Mouse (Mus musculus): ENCODE measurements at regions not wholly inside any gene's neighbourhood (a gene's known extent, or its start where the extent isn't known, plus 50 kb on each side); places are given as distances from the start of the nearest gene placed in this dataset.

DNA sequence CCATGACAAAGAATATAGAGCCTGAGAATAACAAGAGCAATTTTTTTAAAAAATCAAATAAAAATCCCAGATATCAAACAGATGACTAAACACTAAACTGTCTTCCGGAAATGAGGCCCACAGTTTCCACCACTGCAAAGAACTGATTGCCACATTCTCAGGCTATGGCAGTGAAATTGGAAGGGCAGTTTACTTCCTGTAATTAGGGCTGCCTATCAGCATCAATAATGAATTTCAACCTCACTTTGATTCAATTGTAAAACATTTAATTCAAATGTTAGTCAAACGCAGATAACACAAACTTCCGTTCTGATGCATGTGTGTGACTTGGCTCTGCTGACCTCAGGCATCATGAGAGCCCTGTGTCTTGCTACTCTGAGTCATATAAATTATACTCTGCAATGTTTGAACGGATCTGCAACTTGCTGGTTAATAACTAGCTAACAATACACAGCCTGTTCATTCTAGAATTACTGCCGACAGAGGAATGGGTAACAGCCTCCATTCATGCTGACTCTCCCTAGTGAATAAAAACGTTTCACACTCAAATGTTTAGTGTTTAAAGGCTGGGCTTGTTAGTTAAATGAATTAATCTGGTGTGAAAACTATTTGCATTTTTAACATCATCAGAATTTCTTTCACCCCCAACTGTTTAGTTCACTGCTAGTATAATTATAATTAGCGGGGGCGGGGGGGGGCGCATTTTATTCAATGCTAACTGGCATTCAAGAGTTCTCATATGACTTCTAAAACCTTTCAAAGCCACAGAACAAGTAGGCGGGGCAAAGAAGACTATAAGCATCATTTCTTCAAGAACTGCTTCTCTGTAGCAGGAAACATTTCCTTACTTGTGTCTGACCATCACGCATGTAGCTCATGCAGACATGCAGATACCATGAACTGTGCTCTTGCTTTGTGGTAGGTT, 171.2 kb downstream of the Samd5 start:
- H3K27me3 ChIP-seq (ENCODE audit: control insufficient read depth, insufficient read depth, low read length) = no peaks in the 10 kb centered on the region
- no peak for ATAC-seq (replicated peaks; ENCODE audit: insufficient number of reproducible peaks, low FRiP score, low TSS enrichment, low read depth)
- H3K27ac ChIP-seq (replicated peaks; ENCODE audit: low read depth, low read length) = no peak overlapping the region
- no peak overlapping the region for H3K4me3 ChIP-seq (ENCODE audit: low read depth, low read length)
- H3K4me2 ChIP-seq (ENCODE audit: low read depth, low read length) = no peak overlapping the region
- DNase-seq (ENCODE audit: low spot score) = no peak
- WGBS = 59% methylated on average over 11 of the region's 11 CpGs
- no peaks in the 10 kb centered on the region for H3K36me3 ChIP-seq (replicated peaks; ENCODE audit: control insufficient read depth, insufficient read depth, low read depth, low read length)
- H3K9me3 ChIP-seq (replicated peaks; ENCODE audit: control insufficient read depth, low read length) = no peaks in the 10 kb centered on the region
- H3K9ac ChIP-seq (replicated peaks; ENCODE audit: low read length) = no peak overlapping the region
- no peaks in the 10 kb centered on the region for H3K4me1 ChIP-seq (ENCODE audit: control insufficient read depth, insufficient read depth, low read length)

DNA sequence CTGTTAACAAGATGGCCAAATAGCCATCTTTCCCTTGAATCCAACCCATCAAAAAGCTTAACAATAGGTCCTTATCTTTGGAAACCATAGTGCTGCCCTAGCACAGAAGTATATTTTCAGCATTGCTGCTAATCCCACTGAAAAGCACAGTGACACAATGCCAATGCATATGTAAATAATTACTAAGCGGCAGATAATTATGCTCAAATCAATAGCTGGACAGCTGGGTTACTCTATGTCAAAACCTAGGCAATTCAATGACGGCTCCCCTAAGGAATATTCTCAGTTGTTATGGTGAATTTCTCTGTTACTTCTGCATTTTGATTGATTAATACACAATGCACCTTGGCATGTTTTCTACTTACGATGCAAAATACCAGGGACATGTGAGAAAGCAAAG, 176.5 kb downstream of the Samd5 start:
- Histone ChIP-seq H3K36me3 (replicated peaks; ENCODE audit: control insufficient read depth, insufficient read depth, low read depth, low read length) (no peaks in the 10 kb centered on the region), H3K4me2 (ENCODE audit: low read depth, low read length) (no peak overlapping the region), H3K27ac (replicated peaks; ENCODE audit: low read depth, low read length) (no peak overlapping the region), H3K9ac (replicated peaks; ENCODE audit: low read length) (no peak overlapping the region), H3K27me3 (ENCODE audit: control insufficient read depth, insufficient read depth, low read length) (no peaks in the 10 kb centered on the region), H3K4me1 (ENCODE audit: control insufficient read depth, insufficient read depth, low read length) (no peaks in the 10 kb centered on the region), H3K9me3 (replicated peaks; ENCODE audit: control insufficient read depth, low read length) (no peaks in the 10 kb centered on the region), H3K4me3 (ENCODE audit: low read depth, low read length) (no peak overlapping the region)
- 62% methylated on average over 3 of the region's 3 CpGs for WGBS
- DNase-seq (ENCODE audit: low spot score) = no peak
- ATAC-seq (replicated peaks; ENCODE audit: insufficient number of reproducible peaks, low FRiP score, low TSS enrichment, low read depth) = no peak

- H3K36me3 ChIP-seq (replicated peaks; ENCODE audit: control insufficient read depth, insufficient read depth, low read depth, low read length) = no peaks in the 10 kb centered on the region
- no peak overlapping the region for H3K4me2 ChIP-seq (ENCODE audit: low read depth, low read length)
- no peaks in the 10 kb centered on the region for H3K9me3 ChIP-seq (replicated peaks; ENCODE audit: control insufficient read depth, low read length)
- no peak overlapping the region for H3K4me3 ChIP-seq (ENCODE audit: low read depth, low read length)
- H3K27ac ChIP-seq (replicated peaks; ENCODE audit: low read depth, low read length) = no peak overlapping the region
- H3K4me1 ChIP-seq (ENCODE audit: control insufficient read depth, insufficient read depth, low read length) = no peaks in the 10 kb centered on the region
- 100% methylated on average over 1 of the region's 1 CpGs for WGBS
- no peaks in the 10 kb centered on the region for H3K27me3 ChIP-seq (ENCODE audit: control insufficient read depth, insufficient read depth, low read length)
- no peak overlapping the region for H3K9ac ChIP-seq (replicated peaks; ENCODE audit: low read length)
- ATAC-seq (replicated peaks; ENCODE audit: insufficient number of reproducible peaks, low FRiP score, low TSS enrichment, low read depth) (no peak), DNase-seq (ENCODE audit: low spot score) (no peak)
Measured at GRCm38 (mm10) chr10:9497021-9497420, 178.0 kb downstream of the Samd5 start.

DNA sequence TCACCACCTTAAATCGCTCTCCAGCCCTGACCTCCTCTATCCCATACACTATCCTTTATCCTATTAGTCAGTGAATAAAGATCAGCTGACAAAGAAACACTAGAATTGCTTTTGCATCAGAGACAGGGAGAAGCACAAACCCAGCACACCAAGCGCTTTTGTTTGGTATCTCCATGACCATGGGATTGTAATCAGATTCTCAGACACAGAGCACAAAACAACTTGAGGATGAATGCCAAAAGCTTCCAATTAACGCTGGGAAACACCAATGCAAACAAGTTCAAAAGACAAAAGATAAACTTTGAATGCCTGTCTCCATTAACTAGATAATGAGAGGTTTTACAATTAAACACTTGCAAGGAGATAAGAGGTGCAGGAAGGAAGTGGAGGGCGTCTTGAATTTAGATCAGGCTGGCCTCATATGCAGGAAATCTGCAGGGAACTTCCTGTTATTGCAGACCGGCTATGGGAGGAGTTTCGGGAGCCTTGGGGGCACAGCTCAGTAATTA, 179.8 kb downstream of the Samd5 start:
- WGBS = 19% methylated on average over 6 of the region's 6 CpGs
- Histone ChIP-seq H3K27me3 (ENCODE audit: control insufficient read depth, insufficient read depth, low read length) (no peaks in the 10 kb centered on the region), H3K36me3 (replicated peaks; ENCODE audit: control insufficient read depth, insufficient read depth, low read depth, low read length) (no peaks in the 10 kb centered on the region), H3K4me3 (ENCODE audit: low read depth, low read length) (no peak overlapping the region), H3K27ac (replicated peaks; ENCODE audit: low read depth, low read length) (no peak overlapping the region), H3K4me2 (ENCODE audit: low read depth, low read length) (no peak overlapping the region), H3K9me3 (replicated peaks; ENCODE audit: control insufficient read depth, low read length) (no peaks in the 10 kb centered on the region), H3K9ac (replicated peaks; ENCODE audit: low read length) (no peak overlapping the region), H3K4me1 (ENCODE audit: control insufficient read depth, insufficient read depth, low read length) (no peaks in the 10 kb centered on the region)
- ATAC-seq (replicated peaks; ENCODE audit: insufficient number of reproducible peaks, low FRiP score, low TSS enrichment, low read depth) = no peak
- DNase-seq (ENCODE audit: low spot score) = no peak

DNA sequence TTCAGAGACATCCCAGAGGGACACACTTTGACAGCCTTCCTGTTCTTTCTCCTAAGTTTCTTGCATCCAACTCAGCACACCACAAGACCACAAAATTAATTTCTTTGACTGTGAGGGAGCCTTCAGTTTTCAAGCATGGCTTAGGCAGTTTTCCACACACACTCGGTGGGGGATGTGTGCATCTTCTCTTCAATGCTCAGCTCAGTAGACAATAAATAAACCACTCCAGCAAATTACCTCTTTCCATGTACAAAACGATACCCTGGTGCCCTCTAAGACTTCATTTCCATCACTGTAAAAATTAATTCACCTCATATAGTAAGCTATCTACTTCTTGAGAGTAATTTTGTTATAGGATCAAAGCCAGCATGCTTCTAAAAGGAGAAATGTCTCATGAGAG, 184.6 kb downstream of the Samd5 start:
- Histone ChIP-seq H3K36me3 (replicated peaks; ENCODE audit: control insufficient read depth, insufficient read depth, low read depth, low read length) (no peaks in the 10 kb centered on the region), H3K4me1 (ENCODE audit: control insufficient read depth, insufficient read depth, low read length) (no peaks in the 10 kb centered on the region), H3K4me2 (ENCODE audit: low read depth, low read length) (no peak overlapping the region), H3K27me3 (ENCODE audit: control insufficient read depth, insufficient read depth, low read length) (no peaks in the 10 kb centered on the region), H3K9ac (replicated peaks; ENCODE audit: low read length) (no peak overlapping the region), H3K9me3 (replicated peaks; ENCODE audit: control insufficient read depth, low read length) (no peaks in the 10 kb centered on the region), H3K27ac (replicated peaks; ENCODE audit: low read depth, low read length) (no peak overlapping the region), H3K4me3 (ENCODE audit: low read depth, low read length) (no peak overlapping the region)
- DNase-seq (ENCODE audit: low spot score) = no peak
- 70% methylated on average over 2 of the region's 2 CpGs for WGBS
- no peak for ATAC-seq (replicated peaks; ENCODE audit: insufficient number of reproducible peaks, low FRiP score, low TSS enrichment, low read depth)

- WGBS = 85% methylated on average over 6 of the region's 6 CpGs
- DNase-seq (ENCODE audit: low spot score) = no peak
- H3K4me2 ChIP-seq (ENCODE audit: low read depth, low read length) = no peak overlapping the region
- H3K9me3 ChIP-seq (replicated peaks; ENCODE audit: control insufficient read depth, low read length) = no peaks in the 10 kb centered on the region
- no peaks in the 10 kb centered on the region for H3K27me3 ChIP-seq (ENCODE audit: control insufficient read depth, insufficient read depth, low read length)
- no peak for ATAC-seq (replicated peaks; ENCODE audit: insufficient number of reproducible peaks, low FRiP score, low TSS enrichment, low read depth)
- no peak overlapping the region for H3K9ac ChIP-seq (replicated peaks; ENCODE audit: low read length)
- H3K27ac ChIP-seq (replicated peaks; ENCODE audit: low read depth, low read length) = no peak overlapping the region
- H3K36me3 ChIP-seq (replicated peaks; ENCODE audit: control insufficient read depth, insufficient read depth, low read depth, low read length) = no peaks in the 10 kb centered on the region
- no peaks in the 10 kb centered on the region for H3K4me1 ChIP-seq (ENCODE audit: control insufficient read depth, insufficient read depth, low read length)
- no peak overlapping the region for H3K4me3 ChIP-seq (ENCODE audit: low read depth, low read length)
Measured at GRCm38 (mm10) chr10:9462361-9462760, 212.6 kb downstream of the Samd5 start.

DNA sequence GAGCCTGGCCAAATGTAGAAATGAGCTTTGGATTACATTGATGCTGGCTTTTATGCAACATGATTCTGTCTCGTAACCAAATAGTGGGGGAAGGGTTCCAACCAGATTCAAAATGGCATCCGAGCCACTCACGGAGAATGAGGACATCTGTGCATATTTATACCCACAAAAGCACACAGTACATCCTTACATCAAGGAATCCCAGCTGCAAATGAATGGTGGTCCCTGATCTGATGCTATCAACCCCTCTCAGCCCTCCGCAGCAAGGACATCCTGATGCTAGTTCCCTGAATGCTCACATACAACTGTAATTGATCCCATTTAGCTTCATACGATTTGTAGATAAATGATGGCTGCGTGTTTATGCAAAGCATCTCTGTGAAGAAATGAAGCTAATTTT, 215.9 kb downstream of the Samd5 start:
- DNase-seq (ENCODE audit: low spot score) (no peak), ATAC-seq (replicated peaks; ENCODE audit: insufficient number of reproducible peaks, low FRiP score, low TSS enrichment, low read depth) (no peak)
- Histone ChIP-seq H3K4me2 (ENCODE audit: low read depth, low read length) (no peak overlapping the region), H3K27ac (replicated peaks; ENCODE audit: low read depth, low read length) (no peak overlapping the region), H3K27me3 (ENCODE audit: control insufficient read depth, insufficient read depth, low read length) (no peaks in the 10 kb centered on the region), H3K9me3 (replicated peaks; ENCODE audit: control insufficient read depth, low read length) (no peaks in the 10 kb centered on the region), H3K4me3 (ENCODE audit: low read depth, low read length) (no peak overlapping the region), H3K36me3 (replicated peaks; ENCODE audit: control insufficient read depth, insufficient read depth, low read depth, low read length) (no peaks in the 10 kb centered on the region), H3K4me1 (ENCODE audit: control insufficient read depth, insufficient read depth, low read length) (no peaks in the 10 kb centered on the region), H3K9ac (replicated peaks; ENCODE audit: low read length) (no peak overlapping the region)
- WGBS = 89% methylated on average over 6 of the region's 6 CpGs

- Histone ChIP-seq H3K4me3 (ENCODE audit: low read depth, low read length) (no peak overlapping the region), H3K9ac (replicated peaks; ENCODE audit: low read length) (no peak overlapping the region), H3K4me2 (ENCODE audit: low read depth, low read length) (no peak overlapping the region), H3K27ac (replicated peaks; ENCODE audit: low read depth, low read length) (no peak overlapping the region), H3K36me3 (replicated peaks; ENCODE audit: control insufficient read depth, insufficient read depth, low read depth, low read length) (no peaks in the 10 kb centered on the region), H3K4me1 (ENCODE audit: control insufficient read depth, insufficient read depth, low read length) (no peaks in the 10 kb centered on the region), H3K27me3 (ENCODE audit: control insufficient read depth, insufficient read depth, low read length) (no peaks in the 10 kb centered on the region), H3K9me3 (replicated peaks; ENCODE audit: control insufficient read depth, low read length) (no peaks in the 10 kb centered on the region)
- 70% methylated on average over 2 of the region's 2 CpGs for WGBS
- no peak for ATAC-seq (replicated peaks; ENCODE audit: insufficient number of reproducible peaks, low FRiP score, low TSS enrichment, low read depth)
- no peak for DNase-seq (ENCODE audit: low spot score)
Measured at GRCm38 (mm10) chr10:9458466-9458865, 216.5 kb downstream of the Samd5 start.

Measured in embryonic facial prominence, embryonic 11.5 days (tissue).